Mouse (Mus musculus): Measurements from ENCODE around the gene Ephb2. TPM values are rescaled to one million over a fixed set of nuclear protein-coding genes. Genes with fewer than 3 reads are reported as not detected.

Gene Ephb2
- total and polyA plus RNA-seq, 3 experiments = 0.08 TPM; not detected in 2

DNA sequence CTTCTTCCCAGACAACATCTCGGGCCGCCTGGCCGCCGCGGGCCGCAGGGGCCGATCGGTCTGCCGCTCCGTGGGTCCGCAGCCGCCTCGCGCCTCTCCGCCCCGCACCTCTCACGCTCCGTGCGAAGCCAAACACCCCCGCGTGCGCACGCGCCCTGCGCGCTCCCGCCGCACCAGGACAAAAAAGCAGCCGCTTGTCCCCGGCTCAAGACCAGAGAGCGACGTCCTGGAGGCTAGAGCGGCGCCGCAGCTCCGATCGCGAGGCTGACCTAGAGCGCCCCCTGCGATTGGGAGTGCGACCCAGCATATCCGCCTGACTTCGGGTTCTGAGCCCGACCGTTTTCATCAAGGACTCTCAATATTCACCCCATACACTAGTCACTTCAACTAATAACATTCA, 233.2 kb downstream of the Ephb2 start, which contains the start of gene Kdm1a (continued):
- TF ChIP-seq EP300 (IDR thresholded peaks at IDR 0.05; ENCODE audit: low read length) = no peak
- peak; percentile 62 for TF ChIP-seq BHLHE40 (IDR thresholded peaks at IDR 0.05; ENCODE audit: low read depth, low read length)
- peak; percentile 61; the same call in 1 of the 2 replicates for TF ChIP-seq MEF2A (IDR thresholded peaks at IDR 0.05; ENCODE audit: borderline replicate concordance, low read depth, low read length)
- TF ChIP-seq JUND (conservative IDR thresholded peaks at IDR 0.05; ENCODE audit: low read depth, low read length) = no peak
- no peak for TF ChIP-seq PAX5 (IDR thresholded peaks at IDR 0.05; ENCODE audit: low read length)
- no peak; the same call in 1 of the 2 replicates for TF ChIP-seq ZNF384 (IDR thresholded peaks at IDR 0.05; ENCODE audit: low read depth, low read length)
- TF ChIP-seq GABPA (IDR thresholded peaks at IDR 0.05; ENCODE audit: insufficient replicate concordance, low read depth, low read length) = peak; percentile 88
- no peak for TF ChIP-seq MAFK (IDR thresholded peaks at IDR 0.05; ENCODE audit: insufficient replicate concordance, low read length)
- peak; percentile 78 for TF ChIP-seq POLR2A (IDR thresholded peaks at IDR 0.05; ENCODE audit: low read depth, low read length)

DNA sequence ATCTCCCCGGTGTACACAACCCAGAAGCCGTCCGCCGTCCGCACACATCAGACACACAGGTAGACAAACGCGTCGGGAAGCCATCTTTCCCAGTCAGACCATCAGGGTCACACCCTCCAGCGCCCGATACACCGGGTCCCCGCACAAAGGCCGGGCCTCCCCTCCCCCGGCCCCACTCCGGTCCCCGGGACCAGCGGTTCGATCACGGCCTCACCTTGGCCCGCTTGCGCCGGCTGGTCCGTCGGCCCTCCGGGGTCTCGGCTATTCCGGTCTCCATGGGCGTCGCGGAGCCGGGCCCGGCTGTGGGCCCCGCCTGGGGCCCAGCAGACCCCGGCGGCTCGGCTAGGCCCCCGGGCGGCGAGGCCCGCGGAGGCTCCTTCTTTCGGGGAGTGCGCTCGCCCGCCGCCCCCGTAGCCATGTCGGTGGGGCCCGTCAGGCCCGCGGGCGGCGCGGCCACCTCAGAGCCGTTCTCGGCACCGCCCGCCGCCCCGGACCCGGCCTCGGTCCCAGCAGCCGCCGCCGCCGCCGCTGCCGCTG, 233.7 kb downstream of the Ephb2 start:
- peak; percentile 47 for DNase-seq (ENCODE audit: extremely low read depth)
- H3K9ac ChIP-seq (ENCODE audit: insufficient read depth, low read depth) = peak overlapping the region; percentile 99
- in situ Hi-C loops (cut with MboI; ENCODE audit: low pct_ligation_motif_present, low pct_unique_long_range_greater_than_20kb, low sequenced_read_pairs) (loop anchor here (25.0 kb wide), 1 partner anchor 365 kb away; the partner anchor contains the start of gene Tcea3), dilution Hi-C loops (cut with MboI; ENCODE audit: extremely low pct_ligation_motif_present, extremely low pct_unique_long_range_greater_than_20kb, low sequenced_read_pairs) (no loop called here)
- peak overlapping the region; percentile 29; the same call in 1 of the 2 replicates for H3K27ac ChIP-seq (ENCODE audit: insufficient read depth, low read depth)
- peaks cover 0 to 14% of the 10 kb centered on the region in 2 experiments for H3K36me3 ChIP-seq (replicated peaks in 1 of 2; ENCODE audit: control insufficient read depth in 1 of 2, insufficient read depth in 1 of 2, low read length in 1 of 2)
- no peaks in the 10 kb centered on the region for H3K9me3 ChIP-seq (replicated peaks; ENCODE audit: low read length)
- peak overlapping the region; percentile 96; the same call in 1 of the 2 replicates for H3K4me2 ChIP-seq (ENCODE audit: insufficient read depth, low read depth, poor library complexity, severe bottlenecking)
- H3K4me3 ChIP-seq (replicated peaks in 1 of 3; ENCODE audit: low read depth in 2 of 3, low read length in 2 of 3, poor library complexity in 1 of 3) = peak overlapping the region; percentile 67 to 86 (median 83)
- no peaks in the 10 kb centered on the region for H3K27me3 ChIP-seq (replicated peaks)
- peaks cover 7 to 21% of the 10 kb centered on the region in 2 experiments for H3K4me1 ChIP-seq (ENCODE audit: control insufficient read depth in 1 of 2, insufficient read depth in 2 of 2)
- peaks cover 50% of the 10 kb centered on the region for H3K79me2 ChIP-seq (replicated peaks; ENCODE audit: control insufficient read depth, extremely low read depth, insufficient read depth, poor library complexity, severe bottlenecking)
- TF ChIP-seq UBTF (IDR thresholded peaks at IDR 0.05; ENCODE audit: low read depth, low read length) (peak; percentile 75; the same call in 1 of the 2 replicates), MAFK (IDR thresholded peaks at IDR 0.05; ENCODE audit: insufficient replicate concordance, low read length) (no peak)

DNA sequence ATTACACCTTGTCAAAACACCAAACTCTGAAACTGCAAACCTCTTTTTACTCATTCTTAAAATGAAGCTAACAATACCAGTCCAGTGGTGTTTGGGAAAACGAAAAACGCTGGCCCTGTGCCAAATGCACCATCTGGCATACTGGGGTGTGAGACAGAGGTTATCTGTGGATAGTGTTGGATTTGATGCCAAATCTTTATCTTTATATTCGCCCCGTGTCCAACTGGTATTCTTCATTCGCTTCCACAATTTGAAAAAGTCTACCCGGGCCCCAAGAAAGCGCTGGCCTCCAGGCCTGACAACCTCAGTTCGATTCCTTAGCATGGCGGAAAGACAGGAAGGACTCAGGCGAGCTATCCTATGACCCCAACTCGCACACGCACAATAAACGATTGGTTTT, 234.3 kb downstream of the Ephb2 start:
- peak overlapping the region; percentile 67 to 86 (median 83) for H3K4me3 ChIP-seq (replicated peaks in 1 of 3; ENCODE audit: low read depth in 2 of 3, low read length in 2 of 3, poor library complexity in 1 of 3)
- dilution Hi-C loops (cut with MboI; ENCODE audit: extremely low pct_ligation_motif_present, extremely low pct_unique_long_range_greater_than_20kb, low sequenced_read_pairs) (no loop called here), in situ Hi-C loops (cut with MboI; ENCODE audit: low pct_ligation_motif_present, low pct_unique_long_range_greater_than_20kb, low sequenced_read_pairs) (loop anchor here (25.0 kb wide), 1 partner anchor 364 kb away; the partner anchor contains the start of gene Tcea3)
- peak; percentile 35 for DNase-seq (ENCODE audit: extremely low read depth)
- H3K36me3 ChIP-seq (replicated peaks in 1 of 2; ENCODE audit: control insufficient read depth in 1 of 2, insufficient read depth in 1 of 2, low read length in 1 of 2) = peaks cover 0 to 14% of the 10 kb centered on the region in 2 experiments
- peak overlapping the region; percentile 99 for H3K9ac ChIP-seq (ENCODE audit: insufficient read depth, low read depth)
- peak overlapping the region; percentile 96 for H3K4me2 ChIP-seq (ENCODE audit: insufficient read depth, low read depth, poor library complexity, severe bottlenecking)
- H3K27ac ChIP-seq (ENCODE audit: insufficient read depth, low read depth) = no peak overlapping the region
- peaks cover 7 to 21% of the 10 kb centered on the region in 2 experiments for H3K4me1 ChIP-seq (ENCODE audit: control insufficient read depth in 1 of 2, insufficient read depth in 2 of 2)
- no peaks in the 10 kb centered on the region for H3K9me3 ChIP-seq (replicated peaks; ENCODE audit: low read length)
- no peaks in the 10 kb centered on the region for H3K27me3 ChIP-seq (replicated peaks)
- peaks cover 54% of the 10 kb centered on the region for H3K79me2 ChIP-seq (replicated peaks; ENCODE audit: control insufficient read depth, extremely low read depth, insufficient read depth, poor library complexity, severe bottlenecking)
- TF ChIP-seq EP300 (IDR thresholded peaks at IDR 0.05; ENCODE audit: low read length) = no peak
- TF ChIP-seq HCFC1 (IDR thresholded peaks at IDR 0.05; ENCODE audit: low read depth, low read length) = no peak
- no peak for TF ChIP-seq POLR2A (IDR thresholded peaks at IDR 0.05; ENCODE audit: low read depth, low read length)
- no peak for TF ChIP-seq MAZ (IDR thresholded peaks at IDR 0.05; ENCODE audit: low read depth, low read length)
- no peak for TF ChIP-seq BHLHE40 (IDR thresholded peaks at IDR 0.05; ENCODE audit: low read depth, low read length)
- TF ChIP-seq JUN (IDR thresholded peaks at IDR 0.05; ENCODE audit: insufficient read depth, low read depth, low read length) = no peak
- no peak for TF ChIP-seq MXI1 (IDR thresholded peaks at IDR 0.05; ENCODE audit: low read depth, low read length)
